Mouse (Mus musculus): ENCODE results near the gene Phlda1. TPM values are rescaled to one million over a fixed set of nuclear protein-coding genes. Genes with fewer than 3 reads are reported as not detected.

Gene Phlda1
- polyA plus RNA-seq, 1 experiment, result 91.0 TPM

GRCm38 (mm10) chr10:111521636-111522035, 15.6 kb downstream of the Phlda1 start:
- H3K36me3 ChIP-seq (replicated peaks; ENCODE audit: low read length), result no peaks in the 10 kb centered on the region
- no peaks in the 10 kb centered on the region for H3K9me3 ChIP-seq
- TF ChIP-seq GATA1 (IDR thresholded peaks at IDR 0.05; ENCODE audit: borderline replicate concordance, low read length) (no peak), FLI1 (IDR thresholded peaks at IDR 0.05; ENCODE audit: low read length) (no peak)
- H3K4me3 ChIP-seq (replicated peaks), result no peak overlapping the region
- H3K4me1 ChIP-seq, result peaks cover 24% of the 10 kb centered on the region
- H3K27me3 ChIP-seq (replicated peaks), result no peaks in the 10 kb centered on the region

- no peak overlapping the region for H3K4me3 ChIP-seq (replicated peaks)
- H3K9me3 ChIP-seq, result no peaks in the 10 kb centered on the region
- TF ChIP-seq GATA1 (IDR thresholded peaks at IDR 0.05; ENCODE audit: borderline replicate concordance, low read length) (no peak), FLI1 (IDR thresholded peaks at IDR 0.05; ENCODE audit: low read length) (no peak)
- no peaks in the 10 kb centered on the region for H3K36me3 ChIP-seq (replicated peaks; ENCODE audit: low read length)
- peaks cover 18% of the 10 kb centered on the region for H3K4me1 ChIP-seq
- no peaks in the 10 kb centered on the region for H3K27me3 ChIP-seq (replicated peaks)
These were observed 16.1 kb downstream of the Phlda1 start for GRCm38 (mm10) chr10:111522230-111522629.

- no peaks in the 10 kb centered on the region for H3K36me3 ChIP-seq (replicated peaks; ENCODE audit: low read length)
- no peaks in the 10 kb centered on the region for H3K9me3 ChIP-seq
- H3K27me3 ChIP-seq (replicated peaks), result no peaks in the 10 kb centered on the region
- peaks cover 13% of the 10 kb centered on the region for H3K4me1 ChIP-seq
- H3K4me3 ChIP-seq (replicated peaks), result no peak overlapping the region
- TF ChIP-seq FLI1 (IDR thresholded peaks at IDR 0.05; ENCODE audit: low read length), result no peak
- TF ChIP-seq GATA1 (IDR thresholded peaks at IDR 0.05; ENCODE audit: borderline replicate concordance, low read length), result no peak
These were observed 17.8 kb downstream of the Phlda1 start for GRCm38 (mm10) chr10:111523894-111524293.

GRCm38 (mm10) chr10:111527057-111527456, 21.0 kb downstream of the Phlda1 start:
- Histone ChIP-seq H3K27me3 (replicated peaks) (no peaks in the 10 kb centered on the region), H3K9me3 (no peaks in the 10 kb centered on the region), H3K36me3 (replicated peaks; ENCODE audit: low read length) (no peaks in the 10 kb centered on the region), H3K4me3 (replicated peaks) (no peak overlapping the region), H3K4me1 (peaks cover 6% of the 10 kb centered on the region)
- TF ChIP-seq FLI1 (IDR thresholded peaks at IDR 0.05; ENCODE audit: low read length), result no peak
- TF ChIP-seq GATA1 (IDR thresholded peaks at IDR 0.05; ENCODE audit: borderline replicate concordance, low read length), result no peak

- no peaks in the 10 kb centered on the region for H3K36me3 ChIP-seq (replicated peaks; ENCODE audit: low read length)
- no peak overlapping the region for H3K4me3 ChIP-seq (replicated peaks)
- H3K9me3 ChIP-seq, result no peaks in the 10 kb centered on the region
- no peaks in the 10 kb centered on the region for H3K27me3 ChIP-seq (replicated peaks)
- no peak for TF ChIP-seq GATA1 (IDR thresholded peaks at IDR 0.05; ENCODE audit: borderline replicate concordance, low read length)
- TF ChIP-seq FLI1 (IDR thresholded peaks at IDR 0.05; ENCODE audit: low read length), result no peak
- peaks cover 9% of the 10 kb centered on the region for H3K4me1 ChIP-seq
These were observed 21.5 kb downstream of the Phlda1 start for GRCm38 (mm10) chr10:111527613-111528012.

GRCm38 (mm10) chr10:111528283-111528682, 22.2 kb downstream of the Phlda1 start:
- Histone ChIP-seq H3K27me3 (replicated peaks) (no peaks in the 10 kb centered on the region), H3K4me1 (peaks cover 14% of the 10 kb centered on the region), H3K4me3 (replicated peaks) (no peak overlapping the region), H3K9me3 (no peaks in the 10 kb centered on the region), H3K36me3 (replicated peaks; ENCODE audit: low read length) (no peaks in the 10 kb centered on the region)
- TF ChIP-seq FLI1 (IDR thresholded peaks at IDR 0.05; ENCODE audit: low read length) (no peak), GATA1 (IDR thresholded peaks at IDR 0.05; ENCODE audit: borderline replicate concordance, low read length) (no peak)

GRCm38 (mm10) chr10:111530398-111530797, 24.3 kb downstream of the Phlda1 start:
- H3K9me3 ChIP-seq, result no peaks in the 10 kb centered on the region
- peaks cover 23% of the 10 kb centered on the region for H3K4me1 ChIP-seq
- H3K27me3 ChIP-seq (replicated peaks), result no peaks in the 10 kb centered on the region
- H3K36me3 ChIP-seq (replicated peaks; ENCODE audit: low read length), result no peaks in the 10 kb centered on the region
- no peak for TF ChIP-seq GATA1 (IDR thresholded peaks at IDR 0.05; ENCODE audit: borderline replicate concordance, low read length)
- no peak overlapping the region for H3K4me3 ChIP-seq (replicated peaks)

GRCm38 (mm10) chr10:111534691-111535090, 28.6 kb downstream of the Phlda1 start:
- peaks cover 32% of the 10 kb centered on the region for H3K4me1 ChIP-seq
- H3K4me3 ChIP-seq (replicated peaks), result no peak overlapping the region
- H3K27me3 ChIP-seq (replicated peaks), result no peaks in the 10 kb centered on the region
- TF ChIP-seq GATA1 (IDR thresholded peaks at IDR 0.05; ENCODE audit: borderline replicate concordance, low read length), result no peak
- TF ChIP-seq FLI1 (IDR thresholded peaks at IDR 0.05; ENCODE audit: low read length), result no peak
- H3K36me3 ChIP-seq (replicated peaks; ENCODE audit: low read length), result no peaks in the 10 kb centered on the region
- H3K9me3 ChIP-seq, result no peaks in the 10 kb centered on the region

GRCm38 (mm10) chr10:111537410-111537809, 31.3 kb downstream of the Phlda1 start:
- no peak overlapping the region for H3K4me3 ChIP-seq (replicated peaks)

GRCm38 (mm10) chr10:111539724-111540324, 33.7 kb downstream of the Phlda1 start:
- no peak for TF ChIP-seq FLI1 (IDR thresholded peaks at IDR 0.05; ENCODE audit: low read length)
- no peaks in the 10 kb centered on the region for H3K36me3 ChIP-seq (replicated peaks; ENCODE audit: low read length)
- peaks cover 3% of the 10 kb centered on the region; the same call in 1 of the 2 replicates for H3K9me3 ChIP-seq
- peaks cover 44% of the 10 kb centered on the region for H3K4me1 ChIP-seq
- H3K4me3 ChIP-seq (replicated peaks), result peak overlapping the region; percentile 77
- H3K27me3 ChIP-seq (replicated peaks), result no peaks in the 10 kb centered on the region

More at GRCm38 (mm10) chr10:111537410-111537809, 31.3 kb downstream of the Phlda1 start:
- no peaks in the 10 kb centered on the region for H3K27me3 ChIP-seq (replicated peaks)
- TF ChIP-seq FLI1 (IDR thresholded peaks at IDR 0.05; ENCODE audit: low read length), result no peak
- no peak for TF ChIP-seq GATA1 (IDR thresholded peaks at IDR 0.05; ENCODE audit: borderline replicate concordance, low read length)
- peaks cover 3% of the 10 kb centered on the region; the same call in 1 of the 2 replicates for H3K9me3 ChIP-seq
- H3K4me1 ChIP-seq, result peaks cover 37% of the 10 kb centered on the region
- no peaks in the 10 kb centered on the region for H3K36me3 ChIP-seq (replicated peaks; ENCODE audit: low read length)
